Mouse (Mus musculus) induced T-regulatory cell, adult 2 months (primary cell): ENCODE data around the gene Yars.

Experiments used
- DNase-seq: peaks from one replicate; pipeline ENCODE4 v3.0.0-alpha.2; 2012; ENCODE audit warnings: low read depth

Gene Yars

GRCm38 (mm10) chr4:129189542-129190519 lies at the start of gene Yars, which contains the start of gene S100pbp:
TSS of gene Yars (plus strand) at chr4:129189760.
TSS of gene S100pbp (minus strand) at chr4:129189727.
- peak; percentile 99 for DNase-seq

- peak; percentile 39 for DNase-seq
Measured at GRCm38 (mm10) chr4:129140808-129141207, 48.8 kb upstream of the Yars start.

GRCm38 (mm10) chr4:129141560-129142438 lies 47.8 kb upstream of the Yars start:
- no peak for DNase-seq

- no peak for DNase-seq
Measured at GRCm38 (mm10) chr4:129142439-129143045, 47.0 kb upstream of the Yars start.

- no peak for DNase-seq
Measured at GRCm38 (mm10) chr4:129143509-129143908, 46.1 kb upstream of the Yars start.

GRCm38 (mm10) chr4:129144401-129145367 lies 44.9 kb upstream of the Yars start:
- DNase-seq, result no peak

GRCm38 (mm10) chr4:129145411-129145810 lies 44.1 kb upstream of the Yars start:
- DNase-seq, result no peak

- DNase-seq, result no peak
Measured at GRCm38 (mm10) chr4:129145943-129146342, 43.6 kb upstream of the Yars start.

GRCm38 (mm10) chr4:129146392-129146791 lies 43.2 kb upstream of the Yars start:
- DNase-seq, result peak; percentile 43

- DNase-seq, result no peak
Measured at GRCm38 (mm10) chr4:129147552-129148103, 41.9 kb upstream of the Yars start.

- DNase-seq, result no peak
Measured at GRCm38 (mm10) chr4:129149321-129149720, 40.2 kb upstream of the Yars start.

GRCm38 (mm10) chr4:129151276-129151811 lies 38.2 kb upstream of the Yars start:
- no peak for DNase-seq

GRCm38 (mm10) chr4:129157541-129157940 lies 32.0 kb upstream of the Yars start:
- DNase-seq, result no peak

GRCm38 (mm10) chr4:129158549-129158948 lies 31.0 kb upstream of the Yars start:
- no peak for DNase-seq

GRCm38 (mm10) chr4:129161076-129161475 lies 28.5 kb upstream of the Yars start:
- no peak for DNase-seq

- no peak for DNase-seq
Measured at GRCm38 (mm10) chr4:129161581-129162255, 27.8 kb upstream of the Yars start.

GRCm38 (mm10) chr4:129172529-129172928 lies 17.0 kb upstream of the Yars start:
- DNase-seq, result no peak

- DNase-seq, result peak; percentile 39
Measured at GRCm38 (mm10) chr4:129179560-129179959, 10.0 kb upstream of the Yars start.

GRCm38 (mm10) chr4:129188041-129188659 lies 1.4 kb upstream of the Yars start:
- peak; percentile 29 for DNase-seq
